Mouse (Mus musculus): ENCODE results near the gene Bcl2l12. TPM values are rescaled to one million over a fixed set of nuclear protein-coding genes. Genes with fewer than 3 reads are reported as not detected.
A peak's percentile ranks its signal among the peaks of the same experiment; 100 is the strongest.

Gene Bcl2l12
- polyA plus RNA-seq, 1 experiment from 2014 or later, result 62.2 TPM

DNA sequence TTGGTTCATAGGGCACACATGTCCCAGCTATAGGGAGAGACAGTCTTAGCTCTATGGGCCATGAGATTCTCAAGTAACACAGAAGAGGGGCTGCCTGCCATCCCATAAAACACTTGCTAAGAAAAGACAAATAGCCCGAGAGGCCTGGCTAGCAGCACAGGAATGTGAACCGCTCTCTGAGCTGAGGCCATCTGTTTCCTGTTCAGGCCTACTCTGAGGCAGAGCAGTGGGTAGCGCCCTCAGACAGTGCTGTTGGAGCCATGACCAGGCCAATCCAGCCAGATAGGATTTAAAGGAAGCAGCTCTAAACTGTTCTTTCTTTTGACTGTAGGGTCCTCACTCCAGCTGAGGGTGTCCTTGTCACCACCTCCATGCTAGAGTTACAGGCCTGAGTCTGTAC, 6.0 kb upstream of the Bcl2l12 start:
- peaks cover 61% of the 10 kb centered on the region for H3K36me3 ChIP-seq (ENCODE audit: control insufficient read depth, insufficient read depth, low read length)
- H3K27me3 ChIP-seq (ENCODE audit: control insufficient read depth, insufficient read depth, low read length), result no peaks in the 10 kb centered on the region
- DNase-seq (ENCODE audit: low spot score, missing footprints) (no peak), ATAC-seq (ENCODE audit: low FRiP score) (no peak)
- H3K4me3 ChIP-seq (ENCODE audit: low read depth, low read length), result no peak overlapping the region
- H3K4me2 ChIP-seq, result no peak overlapping the region
- H3K9ac ChIP-seq (ENCODE audit: low read length), result no peak overlapping the region
- peaks cover under 1% of the 10 kb centered on the region; the same call in 1 of the 2 replicates for H3K4me1 ChIP-seq (ENCODE audit: control insufficient read depth, insufficient read depth, low read length)
- no peak overlapping the region for H3K27ac ChIP-seq (ENCODE audit: low read depth, low read length)
- 85% methylated on average over 3 of the region's 3 CpGs for WGBS
- H3K9me3 ChIP-seq (ENCODE audit: control insufficient read depth, low read length), result no peaks in the 10 kb centered on the region

DNA sequence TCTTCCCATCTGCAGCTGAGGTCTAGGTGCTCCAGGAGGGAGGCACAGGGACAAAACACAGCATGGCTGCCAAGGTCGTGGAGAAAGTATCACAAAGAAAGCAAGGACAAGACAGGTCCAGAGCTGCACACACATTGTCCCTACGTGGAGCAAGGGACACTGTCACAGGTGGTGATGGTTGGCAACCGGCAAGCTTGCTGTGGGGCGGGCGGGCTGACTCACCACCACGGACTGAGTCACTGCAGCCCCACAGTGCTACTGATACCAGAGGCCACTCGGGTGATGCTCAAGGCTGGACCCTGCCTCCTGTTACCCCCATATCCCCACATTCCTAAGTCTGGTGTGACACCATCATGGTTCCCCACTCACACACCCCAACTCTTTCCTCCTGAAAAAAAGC, 3.9 kb upstream of the Bcl2l12 start:
- Histone ChIP-seq H3K36me3 (ENCODE audit: control insufficient read depth, insufficient read depth, low read length) (peaks cover 51% of the 10 kb centered on the region), H3K4me1 (ENCODE audit: control insufficient read depth, insufficient read depth, low read length) (peaks cover 14% of the 10 kb centered on the region), H3K9me3 (ENCODE audit: control insufficient read depth, low read length) (no peaks in the 10 kb centered on the region), H3K27me3 (ENCODE audit: control insufficient read depth, insufficient read depth, low read length) (no peaks in the 10 kb centered on the region), H3K27ac (ENCODE audit: low read depth, low read length) (no peak overlapping the region), H3K9ac (ENCODE audit: low read length) (no peak overlapping the region), H3K4me2 (no peak overlapping the region), H3K4me3 (ENCODE audit: low read depth, low read length) (no peak overlapping the region)
- DNase-seq (ENCODE audit: low spot score, missing footprints) (no peak), ATAC-seq (ENCODE audit: low FRiP score) (no peak)
- WGBS, result 87% methylated on average over 7 of the region's 7 CpGs

DNA sequence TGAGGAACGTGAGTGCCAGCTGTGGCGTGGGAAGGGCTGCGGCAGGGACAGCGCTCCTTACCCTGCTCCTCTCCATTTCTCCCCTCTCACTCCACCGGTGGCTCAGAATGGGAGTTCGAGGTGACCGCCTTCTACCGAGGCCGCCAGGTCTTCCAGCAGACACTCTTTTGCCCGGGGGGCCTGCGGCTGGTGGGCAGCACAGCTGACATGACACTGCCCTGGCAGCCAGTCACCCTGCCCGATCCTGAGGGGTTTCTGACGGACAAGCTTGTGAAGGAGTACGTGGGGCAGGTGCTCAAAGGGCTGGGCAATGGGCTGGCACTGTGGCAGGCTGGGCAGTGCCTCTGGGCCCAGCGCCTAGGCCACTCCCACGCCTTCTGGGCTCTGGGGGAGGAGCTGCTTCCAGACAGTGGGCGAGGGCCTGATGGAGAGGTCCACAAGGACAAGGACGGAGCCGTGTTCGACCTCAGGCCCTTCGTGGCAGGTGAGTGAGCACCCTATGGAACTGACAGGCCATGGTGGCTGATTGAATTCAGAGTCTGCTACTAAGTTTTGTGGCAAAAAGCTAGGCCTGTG, 2.1 kb upstream of the Bcl2l12 start:
- Histone ChIP-seq H3K4me2 (no peak overlapping the region), H3K4me1 (ENCODE audit: control insufficient read depth, insufficient read depth, low read length) (peaks cover 23% of the 10 kb centered on the region), H3K4me3 (ENCODE audit: low read depth, low read length) (no peak overlapping the region), H3K27me3 (ENCODE audit: control insufficient read depth, insufficient read depth, low read length) (no peaks in the 10 kb centered on the region), H3K9me3 (ENCODE audit: control insufficient read depth, low read length) (no peaks in the 10 kb centered on the region), H3K9ac (ENCODE audit: low read length) (no peak overlapping the region), H3K27ac (ENCODE audit: low read depth, low read length) (no peak overlapping the region), H3K36me3 (ENCODE audit: control insufficient read depth, insufficient read depth, low read length) (peaks cover 37% of the 10 kb centered on the region)
- 87% methylated on average over 21 of the region's 21 CpGs for WGBS
- ATAC-seq (ENCODE audit: low FRiP score), result no peak
- no peak for DNase-seq (ENCODE audit: low spot score, missing footprints)

DNA sequence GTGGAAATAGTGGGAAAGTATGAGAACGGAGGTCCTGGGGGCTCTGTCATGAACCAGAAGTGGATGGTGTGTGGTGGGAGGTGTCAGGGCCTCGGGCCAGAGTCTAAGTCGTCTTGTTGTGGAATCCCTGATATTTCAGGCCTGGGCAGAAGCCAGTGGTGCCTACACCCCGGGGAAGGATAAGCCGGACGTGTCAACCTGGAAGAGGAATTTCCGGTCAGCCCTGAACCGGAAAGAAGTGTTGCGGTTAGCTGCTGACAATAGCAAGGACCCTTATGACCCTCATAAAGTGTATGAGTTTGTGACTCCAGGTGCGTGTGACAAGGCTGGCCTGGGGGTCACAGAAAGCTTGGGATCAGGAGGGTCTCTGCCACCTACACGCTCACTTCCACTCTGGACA, 1.2 kb upstream of the Bcl2l12 start:
- Histone ChIP-seq H3K27me3 (ENCODE audit: control insufficient read depth, insufficient read depth, low read length) (no peaks in the 10 kb centered on the region), H3K4me1 (ENCODE audit: control insufficient read depth, insufficient read depth, low read length) (peaks cover 25% of the 10 kb centered on the region), H3K4me2 (no peak overlapping the region), H3K27ac (ENCODE audit: low read depth, low read length) (no peak overlapping the region), H3K4me3 (ENCODE audit: low read depth, low read length) (no peak overlapping the region), H3K9ac (ENCODE audit: low read length) (no peak overlapping the region), H3K9me3 (ENCODE audit: control insufficient read depth, low read length) (no peaks in the 10 kb centered on the region), H3K36me3 (ENCODE audit: control insufficient read depth, insufficient read depth, low read length) (peaks cover 33% of the 10 kb centered on the region; the same call in 1 of the 2 replicates)
- no peak for DNase-seq (ENCODE audit: low spot score, missing footprints)
- ATAC-seq (ENCODE audit: low FRiP score), result no peak
- 87% methylated on average over 11 of the region's 11 CpGs for WGBS

DNA sequence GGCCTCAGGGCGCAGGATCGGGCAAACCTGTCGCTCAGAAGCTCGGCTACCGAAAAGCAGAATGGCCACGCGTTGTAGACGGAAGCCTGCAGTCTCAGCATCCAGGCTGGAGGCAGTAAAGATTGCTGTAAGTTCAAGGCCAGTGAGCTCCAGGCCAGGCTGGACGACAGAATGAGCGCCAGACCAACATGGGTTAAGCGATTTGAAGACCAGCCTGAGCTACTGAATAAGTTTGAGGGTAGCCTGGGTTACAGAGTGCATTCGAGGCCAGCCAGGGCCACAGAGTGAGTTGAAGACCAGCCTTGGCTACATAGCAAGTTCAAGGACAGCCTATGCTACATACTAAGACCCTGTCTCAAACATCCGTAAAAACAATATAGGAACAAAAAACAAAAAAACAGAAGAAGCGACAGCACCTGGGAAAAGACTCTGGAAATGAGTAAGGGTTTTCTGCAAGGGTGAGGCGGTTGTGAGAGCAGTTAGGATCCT, 528 bp downstream of the Bcl2l12 start:
- peak; percentile 8; the same call in 1 of the 2 replicates for ATAC-seq (ENCODE audit: low FRiP score)
- Histone ChIP-seq H3K4me1 (ENCODE audit: control insufficient read depth, insufficient read depth, low read length) (peaks cover 25% of the 10 kb centered on the region), H3K27ac (ENCODE audit: low read depth, low read length) (peak overlapping the region; percentile 41; the same call in 1 of the 2 replicates), H3K27me3 (ENCODE audit: control insufficient read depth, insufficient read depth, low read length) (no peaks in the 10 kb centered on the region), H3K4me2 (peak overlapping the region; percentile 82), H3K9ac (ENCODE audit: low read length) (peak overlapping the region; percentile 77), H3K4me3 (ENCODE audit: low read depth, low read length) (peak overlapping the region; percentile 64), H3K9me3 (ENCODE audit: control insufficient read depth, low read length) (no peaks in the 10 kb centered on the region), H3K36me3 (ENCODE audit: control insufficient read depth, insufficient read depth, low read length) (peaks cover 26% of the 10 kb centered on the region; the same call in 1 of the 2 replicates)
- DNase-seq (ENCODE audit: low spot score, missing footprints), result no peak
- WGBS, result 3% methylated on average over 15 of the region's 15 CpGs

DNA sequence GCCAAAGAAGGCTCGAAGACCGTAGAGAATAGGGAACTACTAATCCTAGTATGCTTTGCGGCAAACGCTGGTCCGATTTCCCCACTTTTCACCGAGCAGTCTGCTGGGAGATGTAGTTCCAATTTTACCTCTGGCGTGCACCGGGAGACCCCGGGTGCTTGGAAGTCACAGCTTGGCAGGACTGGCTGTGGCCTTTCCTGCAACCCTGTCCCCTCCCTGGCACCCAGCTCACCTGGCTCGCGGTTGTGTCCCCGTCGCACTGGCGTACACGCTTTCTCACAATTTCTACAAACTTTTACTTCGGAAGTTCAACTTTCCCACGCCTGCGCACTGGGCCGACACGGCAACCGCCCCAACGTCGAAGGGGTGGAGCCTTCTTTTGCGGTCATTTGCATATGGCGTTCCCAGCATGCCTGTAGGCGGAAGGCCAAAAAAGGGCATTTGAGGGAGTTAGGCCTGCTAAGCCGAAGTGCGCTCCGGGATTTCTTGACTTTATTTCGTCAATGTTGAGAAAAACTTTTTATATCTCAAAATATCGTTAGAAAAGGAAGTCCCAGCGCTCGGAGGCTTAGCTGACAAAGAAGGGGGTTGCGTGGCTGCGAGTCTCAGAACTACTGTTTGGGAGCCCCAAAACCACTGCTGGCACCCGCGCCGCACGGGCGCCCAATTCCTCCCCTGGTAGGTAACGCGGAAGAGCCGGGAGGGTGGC, 1.1 kb downstream of the Bcl2l12 start, which contains the start of gene Irf3:
TSS of gene Irf3 (plus strand) at position 418 of the 709 bp plus-strand sequence.
- Histone ChIP-seq H3K4me2 (peak within 1 kb of the TSS; percentile 82), H3K4me3 (ENCODE audit: low read depth, low read length) (peak within 1 kb of the TSS; percentile 64), H3K9ac (ENCODE audit: low read length) (peak within 1 kb of the TSS; percentile 77), H3K27me3 (ENCODE audit: control insufficient read depth, insufficient read depth, low read length) (no peaks in the 10 kb centered on the region), H3K4me1 (ENCODE audit: control insufficient read depth, insufficient read depth, low read length) (peaks cover 25% of the 10 kb centered on the region), H3K27ac (ENCODE audit: low read depth, low read length) (peak within 1 kb of the TSS; percentile 41), H3K36me3 (ENCODE audit: control insufficient read depth, insufficient read depth, low read length) (peaks cover 26% of the 10 kb centered on the region; the same call in 1 of the 2 replicates), H3K9me3 (ENCODE audit: control insufficient read depth, low read length) (no peaks in the 10 kb centered on the region)
- under 1% methylated on average over 43 of the region's 43 CpGs for WGBS
- ATAC-seq (ENCODE audit: low FRiP score) (peak; percentile 89), DNase-seq (ENCODE audit: low spot score, missing footprints) (peak; percentile 99)

DNA sequence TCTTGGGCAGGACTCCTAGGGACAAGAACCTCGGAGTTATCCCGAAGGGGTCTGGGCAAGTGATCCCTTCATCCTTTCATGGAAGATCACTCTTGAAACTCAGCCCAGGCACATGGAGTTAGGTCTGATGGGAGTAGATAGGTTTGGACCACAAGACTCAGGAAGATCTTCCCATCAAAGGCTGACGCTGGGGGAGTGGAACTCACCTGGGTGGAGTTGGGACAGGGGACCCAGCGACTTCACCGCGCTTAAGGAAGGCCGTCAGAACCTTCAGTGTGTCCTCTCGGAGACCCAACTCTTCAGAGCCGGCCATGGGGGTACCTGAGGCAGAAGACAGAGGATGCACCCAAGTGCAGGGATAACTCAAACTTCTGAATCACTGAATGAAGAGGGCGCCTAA, 1.8 kb downstream of the Bcl2l12 start:
- H3K9me3 ChIP-seq (ENCODE audit: control insufficient read depth, low read length), result no peaks in the 10 kb centered on the region
- peak; percentile 87 for DNase-seq (ENCODE audit: low spot score, missing footprints)
- ATAC-seq (ENCODE audit: low FRiP score), result no peak
- 21% methylated on average over 10 of the region's 10 CpGs for WGBS
- peak overlapping the region; percentile 4; the same call in 1 of the 2 replicates for H3K27ac ChIP-seq (ENCODE audit: low read depth, low read length)
- H3K4me3 ChIP-seq (ENCODE audit: low read depth, low read length), result peak overlapping the region; percentile 64
- peak overlapping the region; percentile 82 for H3K4me2 ChIP-seq
- H3K4me1 ChIP-seq (ENCODE audit: control insufficient read depth, insufficient read depth, low read length), result peaks cover 25% of the 10 kb centered on the region
- no peaks in the 10 kb centered on the region for H3K27me3 ChIP-seq (ENCODE audit: control insufficient read depth, insufficient read depth, low read length)
- peaks cover 19% of the 10 kb centered on the region; the same call in 1 of the 2 replicates for H3K36me3 ChIP-seq (ENCODE audit: control insufficient read depth, insufficient read depth, low read length)
- peak overlapping the region; percentile 77 for H3K9ac ChIP-seq (ENCODE audit: low read length)

DNA sequence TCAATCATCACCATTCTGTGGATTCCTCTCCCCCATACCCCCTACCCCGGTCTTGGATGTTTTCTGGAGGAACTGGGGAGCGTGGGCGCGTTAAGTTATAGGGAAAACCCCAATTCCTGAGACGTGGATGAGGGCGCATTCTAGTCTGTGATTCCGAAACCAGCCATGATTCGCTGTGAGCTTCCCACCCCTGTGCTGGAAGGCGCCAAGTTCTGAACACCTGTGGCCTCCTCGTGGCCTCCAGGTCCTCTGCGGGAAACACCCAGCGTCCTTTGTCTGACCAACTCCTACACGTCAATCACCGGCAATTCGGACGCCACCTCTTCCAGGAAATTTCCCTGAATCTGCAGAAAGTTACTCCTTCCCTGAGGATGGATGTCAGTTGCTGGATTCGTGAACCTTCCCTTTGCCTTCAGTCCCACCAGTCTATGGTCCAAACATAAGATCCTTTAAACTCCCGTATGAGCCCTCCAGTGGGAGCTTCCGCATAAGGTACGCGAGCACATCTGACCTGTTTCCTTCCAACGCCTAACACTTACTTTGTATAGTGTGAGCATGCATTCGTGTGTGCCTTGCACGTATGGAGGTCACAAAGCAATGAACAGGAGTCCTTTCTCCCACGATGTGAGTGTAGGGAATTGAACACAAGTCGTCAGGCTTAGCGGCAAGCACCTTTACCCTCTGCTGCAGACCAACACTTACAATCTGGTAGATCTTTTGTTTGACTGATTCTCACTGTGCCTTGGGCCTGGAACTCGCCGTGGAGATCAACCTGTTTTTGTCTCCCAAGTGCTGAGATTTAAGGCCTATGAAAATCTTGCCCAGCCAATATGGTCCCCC, 11.4 kb downstream of the Bcl2l12 start:
- Histone ChIP-seq H3K9ac (ENCODE audit: low read length) (peak overlapping the region; percentile 81), H3K4me2 (peak overlapping the region; percentile 65), H3K27me3 (ENCODE audit: control insufficient read depth, insufficient read depth, low read length) (no peaks in the 10 kb centered on the region), H3K4me3 (ENCODE audit: low read depth, low read length) (peak overlapping the region; percentile 53), H3K27ac (ENCODE audit: low read depth, low read length) (peak overlapping the region; percentile 83), H3K9me3 (ENCODE audit: control insufficient read depth, low read length) (no peaks in the 10 kb centered on the region), H3K4me1 (ENCODE audit: control insufficient read depth, insufficient read depth, low read length) (peaks cover 22% of the 10 kb centered on the region), H3K36me3 (ENCODE audit: control insufficient read depth, insufficient read depth, low read length) (peaks cover 2% of the 10 kb centered on the region; the same call in 1 of the 2 replicates)
- DNase-seq (ENCODE audit: low spot score, missing footprints) (peak; percentile 98), ATAC-seq (ENCODE audit: low FRiP score) (peak; percentile 31)
- under 1% methylated on average over 29 of the region's 29 CpGs for WGBS

Data from midbrain, embryonic 11.5 days (tissue).